Mouse (Mus musculus): ENCODE measurements around the gene Fndc3b. TPM values are rescaled to one million over a fixed set of nuclear protein-coding genes. Genes with fewer than 3 reads are reported as not detected.

The Fndc3b gene
- 12.1 and 14.2 TPM in 2 replicates for polyA plus RNA-seq (2012; rRNA removed)

- WGBS, result under 1% methylated on average over 88 of the region's 90 CpGs
- H3K27me3 ChIP-seq (replicated peaks; ENCODE audit: control insufficient read depth, insufficient read depth, low read length), result no peaks in the 10 kb centered on the region
- H3K4me1 ChIP-seq (ENCODE audit: control insufficient read depth, insufficient read depth, low read length), result no peaks in the 10 kb centered on the region; the same call in 1 of the 2 replicates
- peak within 1 kb of the TSS; percentile 60 for H3K4me3 ChIP-seq (ENCODE audit: insufficient read depth, low read depth, low read length)
- DNase-seq, result peak; percentile 97
- H3K27ac ChIP-seq (ENCODE audit: insufficient read depth, low read depth, low read length), result peak within 1 kb of the TSS; percentile 70
- TF ChIP-seq CTCF (conservative IDR thresholded peaks at IDR 0.05; ENCODE audit: insufficient read depth, insufficient read length, low read depth, low read length) (no peak), POLR2A (IDR thresholded peaks at IDR 0.05; ENCODE audit: low read depth, low read length) (peak; percentile 68)
- H3K36me3 ChIP-seq (ENCODE audit: control insufficient read depth, insufficient read depth, low read length), result no peaks in the 10 kb centered on the region
Observed at GRCm38 (mm10) chr3:27710648-27711428, at the start of gene Fndc3b. Gene Fndc3b (minus strand): TSS chr3:27711307.

GRCm38 (mm10) chr3:27760278-27760677 lies 49.2 kb upstream of the Fndc3b start:
- no peaks in the 10 kb centered on the region for H3K36me3 ChIP-seq (ENCODE audit: control insufficient read depth, insufficient read depth, low read length)
- no peak overlapping the region for H3K27ac ChIP-seq (ENCODE audit: insufficient read depth, low read depth, low read length)
- TF ChIP-seq CTCF (conservative IDR thresholded peaks at IDR 0.05; ENCODE audit: insufficient read depth, insufficient read length, low read depth, low read length), result no peak
- 78% methylated on average over 2 of the region's 2 CpGs for WGBS
- H3K4me1 ChIP-seq (ENCODE audit: control insufficient read depth, insufficient read depth, low read length), result no peaks in the 10 kb centered on the region; the same call in 1 of the 2 replicates
- DNase-seq, result no peak
- H3K27me3 ChIP-seq (replicated peaks; ENCODE audit: control insufficient read depth, insufficient read depth, low read length), result no peaks in the 10 kb centered on the region
- H3K4me3 ChIP-seq (ENCODE audit: insufficient read depth, low read depth, low read length), result no peak overlapping the region

DNA sequence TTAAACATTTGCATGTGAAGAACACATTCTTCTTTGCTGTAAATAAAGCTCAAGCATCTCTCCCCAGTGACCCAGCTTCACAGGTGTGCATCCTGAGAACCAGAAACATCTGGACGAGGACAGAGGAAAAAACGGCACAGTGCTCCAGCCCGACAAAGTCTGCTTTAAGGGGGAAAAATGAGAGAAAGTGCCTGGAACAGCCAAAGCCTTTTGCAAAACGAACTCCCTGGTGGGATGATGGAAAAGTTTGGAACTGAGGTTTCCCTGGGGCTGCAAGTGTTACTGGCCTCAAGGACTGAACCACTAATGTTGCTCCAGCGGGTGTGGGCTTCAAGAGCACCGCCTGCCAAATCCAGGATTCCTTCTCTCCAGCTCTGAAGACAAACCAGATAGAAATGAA lies 47.9 kb upstream of the Fndc3b start:
- H3K27ac ChIP-seq (ENCODE audit: insufficient read depth, low read depth, low read length), result peak overlapping the region; percentile 35
- H3K4me3 ChIP-seq (ENCODE audit: insufficient read depth, low read depth, low read length), result no peak overlapping the region
- peak; percentile 34 for DNase-seq
- no peaks in the 10 kb centered on the region for H3K36me3 ChIP-seq (ENCODE audit: control insufficient read depth, insufficient read depth, low read length)
- H3K27me3 ChIP-seq (replicated peaks; ENCODE audit: control insufficient read depth, insufficient read depth, low read length), result no peaks in the 10 kb centered on the region
- TF ChIP-seq CTCF (conservative IDR thresholded peaks at IDR 0.05; ENCODE audit: insufficient read depth, insufficient read length, low read depth, low read length) (no peak), POLR2A (IDR thresholded peaks at IDR 0.05; ENCODE audit: low read depth, low read length) (no peak)
- no peaks in the 10 kb centered on the region; the same call in 1 of the 2 replicates for H3K4me1 ChIP-seq (ENCODE audit: control insufficient read depth, insufficient read depth, low read length)
- 52% methylated on average over 6 of the region's 6 CpGs for WGBS

- no peak for TF ChIP-seq POLR2A (IDR thresholded peaks at IDR 0.05; ENCODE audit: low read depth, low read length)
- TF ChIP-seq CTCF (conservative IDR thresholded peaks at IDR 0.05; ENCODE audit: insufficient read depth, insufficient read length, low read depth, low read length), result no peak
- no peak for DNase-seq
- H3K4me3 ChIP-seq (ENCODE audit: insufficient read depth, low read depth, low read length), result no peak overlapping the region
- no peaks in the 10 kb centered on the region for H3K4me1 ChIP-seq (ENCODE audit: control insufficient read depth, insufficient read depth, low read length)
- H3K27me3 ChIP-seq (replicated peaks; ENCODE audit: control insufficient read depth, insufficient read depth, low read length), result no peaks in the 10 kb centered on the region
- no peaks in the 10 kb centered on the region for H3K36me3 ChIP-seq (ENCODE audit: control insufficient read depth, insufficient read depth, low read length)
- WGBS, result 52% methylated on average over 5 of the region's 5 CpGs
- H3K27ac ChIP-seq (ENCODE audit: insufficient read depth, low read depth, low read length), result no peak overlapping the region
Observed at GRCm38 (mm10) chr3:27751657-27752056, 40.5 kb upstream of the Fndc3b start.

GRCm38 (mm10) chr3:27751156-27751555 lies 40.0 kb upstream of the Fndc3b start:
- Histone ChIP-seq H3K27ac (ENCODE audit: insufficient read depth, low read depth, low read length) (no peak overlapping the region), H3K4me1 (ENCODE audit: control insufficient read depth, insufficient read depth, low read length) (no peaks in the 10 kb centered on the region), H3K4me3 (ENCODE audit: insufficient read depth, low read depth, low read length) (no peak overlapping the region), H3K36me3 (ENCODE audit: control insufficient read depth, insufficient read depth, low read length) (no peaks in the 10 kb centered on the region), H3K27me3 (replicated peaks; ENCODE audit: control insufficient read depth, insufficient read depth, low read length) (no peaks in the 10 kb centered on the region)
- no peak for DNase-seq
- WGBS, result 74% methylated on average over 5 of the region's 5 CpGs
- TF ChIP-seq CTCF (conservative IDR thresholded peaks at IDR 0.05; ENCODE audit: insufficient read depth, insufficient read length, low read depth, low read length), result no peak
- no peak for TF ChIP-seq POLR2A (IDR thresholded peaks at IDR 0.05; ENCODE audit: low read depth, low read length)

DNA sequence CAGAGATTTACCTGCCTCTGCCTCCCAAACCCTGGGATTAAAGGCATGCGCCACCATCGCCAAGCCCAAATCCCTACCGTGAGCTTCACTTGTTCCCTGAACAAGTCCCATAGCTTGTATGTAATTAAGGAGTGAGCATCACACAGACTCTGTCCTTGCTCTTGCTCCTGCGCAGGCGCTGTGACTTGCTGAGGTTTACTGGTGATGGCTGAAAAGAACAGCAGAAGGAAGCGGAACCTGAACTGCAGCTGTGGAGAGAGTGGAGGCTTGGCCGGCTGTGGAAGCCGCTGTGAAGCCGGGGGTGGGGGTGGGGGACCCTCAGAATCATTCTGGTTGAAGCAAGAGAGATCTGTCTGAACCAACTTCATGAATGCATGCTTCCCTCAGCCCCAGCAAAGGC lies 34.5 kb upstream of the Fndc3b start:
- no peaks in the 10 kb centered on the region for H3K27me3 ChIP-seq (replicated peaks; ENCODE audit: control insufficient read depth, insufficient read depth, low read length)
- no peak for DNase-seq
- no peak overlapping the region for H3K4me3 ChIP-seq (ENCODE audit: insufficient read depth, low read depth, low read length)
- TF ChIP-seq CTCF (conservative IDR thresholded peaks at IDR 0.05; ENCODE audit: insufficient read depth, insufficient read length, low read depth, low read length), result no peak
- no peak for TF ChIP-seq POLR2A (IDR thresholded peaks at IDR 0.05; ENCODE audit: low read depth, low read length)
- H3K27ac ChIP-seq (ENCODE audit: insufficient read depth, low read depth, low read length), result no peak overlapping the region
- no peaks in the 10 kb centered on the region for H3K36me3 ChIP-seq (ENCODE audit: control insufficient read depth, insufficient read depth, low read length)
- 97% methylated on average over 9 of the region's 9 CpGs for WGBS
- no peaks in the 10 kb centered on the region for H3K4me1 ChIP-seq (ENCODE audit: control insufficient read depth, insufficient read depth, low read length)

GRCm38 (mm10) chr3:27744754-27745153 lies 33.6 kb upstream of the Fndc3b start:
- TF ChIP-seq POLR2A (IDR thresholded peaks at IDR 0.05; ENCODE audit: low read depth, low read length), result no peak
- TF ChIP-seq CTCF (conservative IDR thresholded peaks at IDR 0.05; ENCODE audit: insufficient read depth, insufficient read length, low read depth, low read length), result no peak
- H3K36me3 ChIP-seq (ENCODE audit: control insufficient read depth, insufficient read depth, low read length), result no peaks in the 10 kb centered on the region
- H3K27ac ChIP-seq (ENCODE audit: insufficient read depth, low read depth, low read length), result no peak overlapping the region
- no peaks in the 10 kb centered on the region for H3K27me3 ChIP-seq (replicated peaks; ENCODE audit: control insufficient read depth, insufficient read depth, low read length)
- WGBS, result 51% methylated on average over 7 of the region's 7 CpGs
- H3K4me1 ChIP-seq (ENCODE audit: control insufficient read depth, insufficient read depth, low read length), result no peaks in the 10 kb centered on the region
- peak; percentile 29 for DNase-seq
- no peak overlapping the region for H3K4me3 ChIP-seq (ENCODE audit: insufficient read depth, low read depth, low read length)

Measured in kidney, adult 2 months (tissue).